Mouse (Mus musculus) gastrocnemius, adult 8-10 months (tissue): ENCODE measurements around the gene Zic4. TPM values are rescaled to one million over a fixed set of nuclear protein-coding genes. Genes with fewer than 3 reads are reported as not detected.

Source experiments
- DNase-seq, 2 experiments: peaks; one replicate each; pipeline ENCODE4 v3.0.0; 2022; ENCODE audit warnings: low spot score in 2 of 2
- total RNA-seq, 4 experiments: library from RNA; stranded (reverse); gene quantifications; 2 replicates each; pipeline ENCODE4 v1.2.4; 2022

Zic4 gene
- total RNA-seq, 4 experiments from 2014 or later, result 0.18 TPM; not detected in 3

DNA sequence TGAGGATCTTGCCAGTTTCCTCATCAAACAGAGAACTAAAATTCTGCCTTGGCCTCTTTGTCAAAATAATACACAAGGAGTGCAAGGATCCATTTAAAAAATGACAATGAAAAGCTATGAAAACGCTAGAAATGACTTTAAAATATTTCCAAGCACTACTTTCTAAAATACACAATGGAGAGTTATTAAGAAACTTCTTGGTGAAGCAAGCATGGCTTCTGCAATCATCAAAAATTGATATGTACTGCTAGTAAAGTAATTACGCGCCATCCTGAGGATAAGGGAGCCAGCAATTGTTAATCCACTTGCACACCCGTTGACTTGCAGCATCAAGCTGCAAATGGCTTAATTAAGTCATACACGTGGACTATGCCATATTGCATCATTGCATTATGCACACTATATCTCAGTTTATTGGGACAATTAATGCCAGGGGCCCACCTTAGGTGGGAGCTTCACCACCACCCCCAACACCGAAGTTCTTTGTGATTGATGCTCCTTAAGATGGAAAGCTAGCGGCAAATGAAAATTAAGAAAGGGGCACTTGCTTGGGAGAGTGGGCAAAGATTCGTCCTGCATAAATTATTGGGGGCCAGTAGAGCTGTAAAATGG is 38.4 kb downstream of the Zic4 start:
- no peak for DNase-seq

- DNase-seq, result no peak
Observed at GRCm38 (mm10) chr9:91401471-91401870, 39.3 kb downstream of the Zic4 start.

GRCm38 (mm10) chr9:91404229-91404628 is 42.0 kb downstream of the Zic4 start:
- DNase-seq, result no peak

DNA sequence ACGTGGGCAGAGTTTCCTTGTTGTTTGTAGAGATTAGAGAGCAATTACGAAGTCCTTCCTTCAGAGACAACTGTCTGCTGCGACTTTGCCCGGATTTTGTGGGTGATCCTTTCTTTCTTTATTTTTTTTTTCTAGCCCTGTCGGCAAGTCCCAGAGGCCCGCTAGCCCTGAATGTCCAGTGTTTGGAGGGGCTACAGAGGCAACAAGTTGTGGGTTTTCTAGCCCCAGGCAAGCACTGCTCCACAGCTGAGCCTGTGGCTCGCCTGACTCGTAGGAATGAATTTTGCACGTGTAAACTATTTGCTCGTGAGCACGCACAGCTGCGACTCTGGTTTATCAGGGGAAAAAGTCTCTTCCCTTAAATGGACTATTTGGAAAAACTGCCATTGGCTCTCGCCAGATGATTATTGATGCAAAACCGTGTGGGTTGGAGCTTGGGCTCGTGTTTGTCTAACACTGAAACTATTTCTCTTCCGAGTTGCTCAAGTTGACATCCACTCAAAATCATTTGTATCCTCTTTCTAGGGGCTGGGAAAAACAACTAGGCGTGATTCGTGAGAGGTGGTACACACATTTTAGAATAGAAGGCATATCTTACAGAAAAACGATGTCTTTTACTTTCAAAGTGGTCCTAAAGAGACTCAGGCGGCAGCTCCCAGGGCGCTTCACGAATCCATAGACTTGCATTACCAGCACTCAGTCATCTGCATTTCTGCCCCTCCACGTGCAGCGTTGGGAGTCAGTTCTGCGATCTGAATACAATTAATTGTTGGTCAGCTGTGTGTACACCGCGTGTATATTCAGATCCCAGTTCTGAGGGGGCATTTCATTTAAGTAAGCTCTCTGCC is 42.9 kb downstream of the Zic4 start:
- DNase-seq, result no peak

DNA sequence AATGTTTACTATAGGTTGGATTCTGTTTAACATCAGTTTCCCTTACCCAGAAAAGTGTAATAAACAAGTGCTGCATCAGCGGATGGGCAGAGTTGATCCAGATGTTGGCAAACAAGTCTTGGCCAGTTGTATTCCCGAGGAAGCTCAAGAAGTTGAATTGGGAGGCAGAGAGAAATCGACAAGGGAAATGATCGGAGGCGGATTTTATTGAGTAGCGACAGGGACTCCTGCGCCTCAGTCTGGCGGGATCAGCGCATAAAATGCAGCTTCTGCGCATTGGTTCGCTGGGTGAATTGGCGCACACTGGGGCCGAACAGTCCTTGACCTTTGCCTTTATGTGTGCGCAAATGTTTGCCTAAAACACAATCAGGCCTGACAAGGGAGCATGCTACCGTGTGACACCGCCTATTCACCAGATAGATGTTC is 43.6 kb downstream of the Zic4 start:
- DNase-seq, result no peak

DNA sequence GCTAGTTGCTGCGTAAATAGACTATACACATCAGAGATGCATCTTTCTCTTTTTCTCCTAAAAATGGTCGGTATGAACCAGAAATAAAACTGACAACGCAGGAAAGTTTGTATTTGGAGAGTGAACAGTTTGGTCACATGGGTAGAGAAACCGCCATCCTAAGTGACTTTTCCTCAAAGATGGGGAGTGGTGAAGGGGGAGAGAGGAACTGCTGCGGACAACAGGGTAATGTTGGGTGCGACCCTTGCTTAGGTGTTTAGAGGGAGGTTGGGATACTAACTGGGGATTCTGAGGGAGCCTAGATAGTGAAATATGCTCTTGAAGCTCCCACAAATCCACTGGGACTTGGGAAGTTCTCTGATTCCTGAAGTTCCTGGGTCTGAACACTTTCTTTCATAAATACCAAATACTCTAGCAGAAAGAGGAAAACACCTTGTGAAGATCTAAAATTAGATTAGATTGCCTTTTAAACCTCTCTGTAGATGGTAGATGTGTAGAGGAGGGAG is 44.1 kb downstream of the Zic4 start:
- DNase-seq, result no peak

- no peak for DNase-seq
Observed at GRCm38 (mm10) chr9:91409771-91410170, 47.6 kb downstream of the Zic4 start.

DNA sequence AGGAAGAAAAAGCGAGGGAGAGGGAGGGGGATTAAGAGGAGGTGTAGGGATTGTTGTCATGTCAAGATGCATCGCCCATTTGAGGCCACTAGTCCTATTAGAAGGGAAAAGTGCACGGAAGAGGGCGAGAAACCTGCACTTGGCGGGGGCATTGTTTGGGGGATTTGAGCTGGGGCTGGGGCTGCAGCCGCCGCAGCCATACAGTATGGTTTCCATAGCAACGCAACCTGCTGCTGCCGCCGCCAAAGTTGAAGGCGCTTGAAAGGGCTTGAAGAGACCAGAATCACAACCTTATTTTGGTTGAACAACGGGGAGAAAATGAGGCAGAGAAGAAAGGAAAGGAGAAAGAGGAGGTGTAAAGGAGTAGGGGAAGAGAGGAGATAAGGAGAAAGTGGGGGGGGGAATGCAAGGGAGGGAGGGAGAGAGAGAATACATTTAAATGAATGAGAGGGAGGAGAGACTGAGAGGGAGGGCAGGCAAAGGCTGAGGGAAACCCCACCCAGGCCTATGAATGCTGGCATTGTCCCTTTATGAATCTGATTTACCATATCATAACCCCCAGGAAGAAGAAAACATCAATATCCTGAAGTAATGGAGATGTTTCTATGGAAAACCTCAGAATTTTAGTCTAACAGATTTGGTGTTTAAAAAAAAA is 51.9 kb downstream of the Zic4 start:
- DNase-seq, result no peak

GRCm38 (mm10) chr9:91420441-91420840 is 58.2 kb downstream of the Zic4 start:
- no peak for DNase-seq

Other genes with a start within 250 kb of the Zic4 start
- gene Zic1, start 3.4 kb downstream of the Zic4 start, total RNA-seq, result 1 to 10 TPM in 3 of 4 experiments, under 1 TPM in 1; 0.65 to 2.2 (median 1.4) TPM